Mouse (Mus musculus) MEL (cell line): ENCODE results near the gene Pnpla2. TPM values are rescaled to one million over a fixed set of nuclear protein-coding genes. Genes with fewer than 3 reads are reported as not detected.

ENCODE experiments used
- DNase-seq: peaks from one replicate; pipeline ENCODE4 v3.0.0; 2011; ENCODE audit warnings: low read depth, low spot score
- H3K27ac ChIP-seq: 2 replicates; pipeline ENCODE4 v1.5.1; 2012; ENCODE audit warnings: low read depth, mild to moderate bottlenecking, control low read depth, low read length, moderate library complexity; ENCODE audit not compliant: control insufficient read depth
- H3K27me3 ChIP-seq, 2 experiments: fragments of 150-350 bp in 1 of 2; sonication (generic) in 1 of 2; 2 replicates each; pipeline ENCODE4 v1.6.1; 2012; ENCODE audit warnings: low read length in 2 of 2, mild to moderate bottlenecking in 2 of 2, improper control_type of control experiment in 1 of 2, moderate library complexity in 1 of 2; ENCODE audit not compliant: insufficient read depth in 2 of 2, control insufficient read depth in 1 of 2
- H3K36me3 ChIP-seq, 2 experiments: 2 replicates each; pipeline ENCODE4 v1.6.1; 2012 to 2014; ENCODE audit warnings: low read length in 2 of 2, improper control_type of control experiment in 1 of 2, inconsistent platforms in 1 of 2, mild to moderate bottlenecking in 1 of 2; ENCODE audit not compliant: insufficient read depth in 2 of 2, control insufficient read depth in 1 of 2
- H3K4me1 ChIP-seq, 2 experiments: fragments of 150-350 bp in 1 of 2; sonication (generic) in 1 of 2; 2 replicates each; pipeline ENCODE4 v1.6.1; 2012; ENCODE audit warnings: low read length in 2 of 2, improper control_type of control experiment in 1 of 2, mild to moderate bottlenecking in 1 of 2; ENCODE audit not compliant: insufficient read depth in 2 of 2, control insufficient read depth in 1 of 2
- H3K4me3 ChIP-seq, 2 experiments: fragments of 150-350 bp in 1 of 2; sonication (generic) in 1 of 2; 2 replicates each; pipeline ENCODE4 v1.5.1; 2012; ENCODE audit warnings: low read depth in 2 of 2, low read length in 2 of 2, mild to moderate bottlenecking in 2 of 2, moderate library complexity in 2 of 2, control low read depth in 1 of 2, improper control_type of control experiment in 1 of 2; ENCODE audit not compliant: control insufficient read depth in 1 of 2, insufficient read depth in 1 of 2
- H3K79me2 ChIP-seq: 2 replicates; pipeline ENCODE4 v1.6.1; 2012; ENCODE audit warnings: mild to moderate bottlenecking, low read length, moderate library complexity; ENCODE audit not compliant: control insufficient read depth, poor library complexity, insufficient read depth
- H3K9ac ChIP-seq: 2 replicates; pipeline ENCODE4 v1.6.1; 2012; ENCODE audit warnings: low read depth, mild to moderate bottlenecking, control low read depth, low read length, moderate library complexity; ENCODE audit not compliant: control insufficient read depth, poor library complexity, severe bottlenecking
- H3K9me3 ChIP-seq: fragments of 150-350 bp; sonication (generic); replicated peaks from 2 replicates; pipeline ENCODE4 v1.6.1; 2012; ENCODE audit warnings: mild to moderate bottlenecking, low read length, improper control_type of control experiment, moderate library complexity; ENCODE audit not compliant: insufficient read depth
- CHD2 ChIP-seq: IDR thresholded peaks from 2 replicates; pipeline ENCODE4 v1.6.1; 2011; ENCODE audit warnings: low read length, improper control_type of control experiment
- E2F4 ChIP-seq: IDR thresholded peaks from 2 replicates; pipeline ENCODE4 v1.6.1; 2011; ENCODE audit warnings: low read depth, low read length, improper control_type of control experiment, borderline replicate concordance
- EP300 ChIP-seq, 2 experiments: IDR thresholded peaks; 2 replicates each; pipeline ENCODE4 v1.6.1; 2011; ENCODE audit warnings: improper control_type of control experiment in 2 of 2, low read length in 2 of 2, low read depth in 1 of 2, mild to moderate bottlenecking in 1 of 2
- ETS1 ChIP-seq: IDR thresholded peaks from 2 replicates; pipeline ENCODE4 v1.6.1; 2012; ENCODE audit warnings: low read depth, mild to moderate bottlenecking, inconsistent platforms, low read length, improper control_type of control experiment, moderate library complexity
- KAT2A ChIP-seq: conservative IDR thresholded peaks from 2 replicates; pipeline ENCODE4 v1.6.1; 2012; ENCODE audit warnings: low read depth, low read length, improper control_type of control experiment, inconsistent platforms
- MAFK ChIP-seq: IDR thresholded peaks from 2 replicates; pipeline ENCODE4 v1.6.1; 2011; ENCODE audit warnings: low read depth, mild to moderate bottlenecking, low read length, improper control_type of control experiment, borderline replicate concordance
- MEF2A ChIP-seq: IDR thresholded peaks from 2 replicates; pipeline ENCODE4 v1.6.1; 2014; ENCODE audit warnings: low read depth, mild to moderate bottlenecking, inconsistent platforms, low read length, improper control_type of control experiment; ENCODE audit not compliant: poor library complexity, insufficient replicate concordance, severe bottlenecking; ENCODE audit errors: extremely low read depth
- MYB ChIP-seq: IDR thresholded peaks from 2 replicates; pipeline ENCODE4 v1.6.1; 2011; ENCODE audit warnings: mild to moderate bottlenecking, low read depth, low read length, improper control_type of control experiment
- MYC ChIP-seq: IDR thresholded peaks from 2 replicates; pipeline ENCODE4 v1.6.1; 2011; ENCODE audit warnings: low read depth, mild to moderate bottlenecking, low read length, improper control_type of control experiment, moderate library complexity
- POLR2AphosphoS2 ChIP-seq: IDR thresholded peaks from 2 replicates; pipeline ENCODE4 v1.6.1; 2011; ENCODE audit warnings: low read length, improper control_type of control experiment
- TAL1 ChIP-seq: IDR thresholded peaks from 2 replicates; pipeline ENCODE4 v1.6.1; 2012; ENCODE audit warnings: mild to moderate bottlenecking, inconsistent platforms, low read length, moderate library complexity, mixed read lengths
- TCF12 ChIP-seq: IDR thresholded peaks from 2 replicates; pipeline ENCODE4 v1.6.1; 2014; ENCODE audit warnings: low read depth, mild to moderate bottlenecking, inconsistent platforms, low read length, improper control_type of control experiment, moderate library complexity
- USF1 ChIP-seq: IDR thresholded peaks from 2 replicates; pipeline ENCODE4 v1.6.1; 2014; ENCODE audit warnings: low read depth, mild to moderate bottlenecking, inconsistent platforms, low read length, improper control_type of control experiment, moderate library complexity
- ZC3H11A ChIP-seq: IDR thresholded peaks from 2 replicates; pipeline ENCODE4 v1.6.1; 2012; ENCODE audit warnings: low read depth, mild to moderate bottlenecking, inconsistent platforms, low read length, improper control_type of control experiment
- ZKSCAN1 ChIP-seq: IDR thresholded peaks from 2 replicates; pipeline ENCODE4 v1.6.1; 2012; ENCODE audit warnings: low read depth, mild to moderate bottlenecking, inconsistent platforms, low read length, improper control_type of control experiment, moderate library complexity
- ZNF384 ChIP-seq: IDR thresholded peaks from 2 replicates; pipeline ENCODE4 v1.6.1; 2012; ENCODE audit warnings: low read depth, mild to moderate bottlenecking, inconsistent platforms, low read length, improper control_type of control experiment
- polyA plus RNA-seq, 2 experiments: library from polyadenylated mRNA; stranded (reverse) in 1 of 2; unstranded in 1 of 2; fragments of >175 nt in 1 of 2; fragments of >200 nt in 1 of 2; gene quantifications; 2 replicates each; pipeline versions ENCODE4 v1.2.1 to v1.2.4; 2012; ENCODE audit warnings: low replicate concordance in 2 of 2, low read depth in 1 of 2; ENCODE audit not compliant: insufficient read length in 2 of 2, insufficient read depth in 1 of 2, missing spikeins in 1 of 2
- total RNA-seq: library from RNA; depleted of rRNA; stranded (reverse); fragments of 300-350 nt; gene quantifications from 2 replicates; pipeline ENCODE4 v1.2.3, GENCODE M21; 2012

Gene Pnpla2
- total and polyA plus RNA-seq, 3 experiments = 8.3 to 38.6 TPM; not detected in 1

DNA sequence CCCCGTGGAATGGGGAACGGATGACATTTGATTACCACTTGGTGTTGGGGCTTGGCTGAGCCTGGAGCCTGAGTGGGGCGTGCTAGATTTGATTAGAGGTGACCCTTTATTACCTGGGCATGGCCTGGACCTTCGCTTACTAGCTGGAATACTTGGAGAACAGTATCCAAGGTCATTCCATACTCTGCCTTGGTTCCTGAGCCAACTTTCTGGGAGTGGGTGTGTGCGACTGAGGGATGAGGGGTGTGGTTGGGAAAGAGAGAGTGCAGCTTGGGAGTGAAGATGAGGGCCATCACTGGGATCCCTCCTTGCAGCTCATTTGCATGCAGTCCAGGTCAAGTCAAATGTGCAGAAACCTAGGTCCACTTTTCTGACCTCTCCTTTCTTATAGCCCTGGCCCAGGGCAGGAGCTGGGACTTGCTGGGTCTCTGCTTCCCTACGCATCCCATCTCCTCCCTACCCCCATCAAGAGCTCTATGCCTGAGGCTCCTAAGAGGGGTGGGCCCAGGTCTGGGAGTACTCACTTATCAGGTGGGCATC is 28.2 kb downstream of the Pnpla2 start:
- TF ChIP-seq USF1 = no peak
- TF ChIP-seq CHD2 = no peak
- no peak for TF ChIP-seq MAFK
- TF ChIP-seq TCF12 = no peak
- DNase-seq = no peak
- Histone ChIP-seq H3K27me3 (no peaks in the 10 kb centered on the region), H3K36me3 (no peaks in the 10 kb centered on the region), H3K79me2 (peaks cover 2% of the 10 kb centered on the region; the same call in 1 of the 2 replicates), H3K9ac (no peak overlapping the region), H3K4me3 (no peak overlapping the region), H3K9me3 (no peaks in the 10 kb centered on the region), H3K4me1 (no peaks in the 10 kb centered on the region), H3K27ac (no peak overlapping the region)

- no peak overlapping the region for H3K27ac ChIP-seq
- no peak for DNase-seq
- no peaks in the 10 kb centered on the region for H3K36me3 ChIP-seq
- H3K4me3 ChIP-seq = no peak overlapping the region
- no peaks in the 10 kb centered on the region for H3K9me3 ChIP-seq
- H3K79me2 ChIP-seq = peaks cover 2% of the 10 kb centered on the region; the same call in 1 of the 2 replicates
- no peaks in the 10 kb centered on the region for H3K27me3 ChIP-seq
- no peak overlapping the region for H3K9ac ChIP-seq
- TF ChIP-seq MYC = no peak
- TF ChIP-seq KAT2A = no peak
- TF ChIP-seq ZKSCAN1 = no peak
- TF ChIP-seq ZC3H11A = no peak
- no peak for TF ChIP-seq MEF2A
- TF ChIP-seq MYB = no peak
- no peak for TF ChIP-seq TAL1
- TF ChIP-seq ZNF384 = no peak
- TF ChIP-seq ETS1 = no peak
- TF ChIP-seq E2F4 = no peak
- TF ChIP-seq POLR2AphosphoS2 = no peak
- no peak for TF ChIP-seq TCF12
- no peak for TF ChIP-seq EP300 (IDR thresholded peaks at IDR 0.05; ENCODE audit: low read depth in 1 of 2, low read length in 2 of 2)
- no peaks in the 10 kb centered on the region for H3K4me1 ChIP-seq
Measured at GRCm38 (mm10) chr7:141484186-141485120, 29.5 kb downstream of the Pnpla2 start.
